Mouse (Mus musculus): ENCODE data around the gene Npm1.

DNA sequence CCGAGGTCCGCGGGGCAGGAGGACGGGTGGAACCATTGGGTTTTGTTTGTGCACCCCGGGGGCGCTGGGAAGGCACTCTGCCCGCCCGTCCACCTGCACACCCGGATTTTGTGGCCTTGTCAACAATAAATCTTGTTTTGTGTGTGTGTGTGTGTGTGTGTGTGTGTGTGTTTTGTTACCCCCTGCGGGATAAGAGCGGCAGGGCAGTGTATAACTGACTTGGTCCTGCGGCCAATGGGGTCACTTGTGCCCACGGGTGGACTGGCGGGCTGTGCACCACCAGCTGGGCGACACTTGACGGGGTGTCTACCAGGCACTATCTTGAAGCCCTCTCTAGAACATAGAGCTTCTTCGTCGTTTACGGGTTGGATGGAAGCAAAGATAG is 38.6 kb upstream of the Npm1 start:
- TF ChIP-seq POLR2A (IDR thresholded peaks at IDR 0.05; ENCODE audit: extremely low read depth, insufficient read depth, low read length) (no peak), CTCF (IDR thresholded peaks at IDR 0.05; ENCODE audit: extremely low read depth, insufficient read depth, low read length) (no peak)
